ENCODE assay signal across 8 mouse cellular contexts in the genomic region with DNA sequence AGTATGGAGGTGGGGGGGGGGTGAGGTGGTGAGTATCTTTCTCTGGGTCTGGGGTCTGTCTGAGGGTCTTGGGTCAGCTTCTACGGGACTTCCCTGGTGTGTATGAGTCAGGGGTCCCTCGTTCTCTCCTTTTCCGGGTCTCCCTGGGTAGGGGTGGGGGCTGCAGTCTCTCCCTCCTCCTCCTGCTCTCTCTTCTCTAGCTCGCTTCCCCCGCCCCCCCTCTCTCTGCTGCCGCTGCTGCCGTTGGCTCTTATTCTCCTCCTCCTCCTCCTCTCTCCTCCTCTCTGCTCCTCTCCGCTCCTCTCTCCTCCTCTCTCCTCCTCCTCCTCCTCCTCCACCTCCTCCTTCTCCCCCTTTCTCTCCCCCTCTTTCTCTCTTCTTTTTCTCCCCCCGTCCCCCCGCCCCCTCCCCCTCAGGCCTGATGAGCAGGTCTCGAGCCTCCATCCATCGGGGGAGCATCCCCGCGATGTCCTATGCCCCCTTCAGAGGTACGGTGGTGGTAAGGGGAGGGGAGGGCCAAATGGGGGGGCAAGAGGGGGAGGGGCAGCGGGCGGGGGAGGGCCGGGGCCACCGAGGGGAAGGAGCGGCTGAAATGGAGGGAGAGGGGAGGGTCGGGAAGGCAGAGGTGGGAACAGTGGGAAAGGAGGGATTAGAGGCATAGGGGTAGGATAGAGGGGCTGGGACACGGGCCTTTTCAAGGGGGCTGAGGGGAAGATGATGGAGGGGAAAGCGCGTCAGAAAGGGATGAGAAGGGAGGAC. TPM values are rescaled to one million over a fixed set of nuclear protein-coding genes. Genes with fewer than 3 reads are reported as not detected.
DNase-seq lines count a peak whose midpoint lies in the region; ATAC-seq lines count a peak whose summit lies in the region.

Syngap1 (plus strand) TSS at position 223 of the 759 bp plus-strand sequence.

- H3K9me3 ChIP-seq in lung, embryonic 16.5 days (ENCODE audit: control insufficient read depth, low read length) = no peaks in the 10 kb centered on the region
- H3K9me3 ChIP-seq in embryonic facial prominence, embryonic 13.5 days = no peaks in the 10 kb centered on the region
- H3K9me3 ChIP-seq in liver, embryonic 11.5 days (ENCODE audit: control insufficient read depth, low read length) = no peaks in the 10 kb centered on the region

- H3K36me3 ChIP-seq in lung, embryonic 16.5 days (ENCODE audit: control insufficient read depth, insufficient read depth, low read length) = no peaks in the 10 kb centered on the region
- H3K36me3 ChIP-seq in embryonic facial prominence, embryonic 13.5 days = peaks cover 23% of the 10 kb centered on the region
- H3K36me3 ChIP-seq in liver, embryonic 11.5 days (ENCODE audit: control insufficient read depth, insufficient read depth, low read length) = 0 out of 2 replicates have a peak, but pooled peaks cover under 1% of the 10 kb centered on the region

- H3K27ac ChIP-seq in lung, embryonic 16.5 days (ENCODE audit: low read length) = peak within 1 kb of the TSS; percentile 81
- H3K27ac ChIP-seq in embryonic facial prominence, embryonic 13.5 days = peak within 1 kb of the TSS; percentile 96
- H3K27ac ChIP-seq in liver, embryonic 11.5 days (ENCODE audit: low read depth, low read length) = peak within 1 kb of the TSS; percentile 96

- no peaks in the 10 kb centered on the region for H3K27me3 ChIP-seq in lung, embryonic 16.5 days (ENCODE audit: control insufficient read depth, insufficient read depth, low read depth, low read length)
- no peaks in the 10 kb centered on the region for H3K27me3 ChIP-seq in embryonic facial prominence, embryonic 13.5 days
- H3K27me3 ChIP-seq in liver, embryonic 11.5 days (replicated peaks; ENCODE audit: control insufficient read depth, insufficient read depth, low read length) = no peaks in the 10 kb centered on the region

- H3K4me3 ChIP-seq in lung, embryonic 16.5 days (ENCODE audit: low read length) = peak within 1 kb of the TSS; percentile 75
- peak within 1 kb of the TSS; percentile 70 for H3K4me3 ChIP-seq in embryonic facial prominence, embryonic 13.5 days
- H3K4me3 ChIP-seq in liver, embryonic 11.5 days (ENCODE audit: low read depth, low read length) = peak within 1 kb of the TSS; percentile 76

- peak within 1 kb of the TSS; percentile 65 for H3K9ac ChIP-seq in lung, embryonic 16.5 days (ENCODE audit: low read length)
- H3K9ac ChIP-seq in embryonic facial prominence, embryonic 13.5 days = peak within 1 kb of the TSS; percentile 82
- H3K9ac ChIP-seq in liver, embryonic 11.5 days (ENCODE audit: low read depth, low read length) = peak within 1 kb of the TSS; percentile 87

- 0 out of 2 replicates have a peak, but pooled peaks have one; percentile 3 for ATAC-seq in lung, embryonic 16.5 days (ENCODE audit: low read depth)
- ATAC-seq in embryonic facial prominence, embryonic 13.5 days (ENCODE audit: insufficient number of reproducible peaks, insufficient read depth, low FRiP score, low TSS enrichment, low read depth) = no peak
- ATAC-seq in liver, embryonic 11.5 days (replicated peaks; ENCODE audit: low FRiP score) = no peak
- ATAC-seq in inflammation-experienced regulatory T-cells, adult 6 months = no peak

- peaks cover 25% of the 10 kb centered on the region for H3K4me1 ChIP-seq in lung, embryonic 16.5 days (replicated peaks; ENCODE audit: control insufficient read depth, insufficient read depth, low read length)
- H3K4me1 ChIP-seq in embryonic facial prominence, embryonic 13.5 days = peaks cover 55% of the 10 kb centered on the region
- H3K4me1 ChIP-seq in liver, embryonic 11.5 days (replicated peaks; ENCODE audit: control insufficient read depth, insufficient read depth, low read length) = peaks cover 25% of the 10 kb centered on the region

- H3K4me2 ChIP-seq in lung, embryonic 16.5 days (ENCODE audit: low read depth, low read length) = peak within 1 kb of the TSS; percentile 62
- H3K4me2 ChIP-seq in embryonic facial prominence, embryonic 13.5 days = peak within 1 kb of the TSS; percentile 98
- peak within 1 kb of the TSS; percentile 98 for H3K4me2 ChIP-seq in liver, embryonic 11.5 days

- DNase-seq in lung, postnatal 36 days = no peak
- DNase-seq in adrenal gland, postnatal 25 days = peak; percentile 49
- peak; percentile 36 for DNase-seq in induced T-regulatory cell, adult 2 months (ENCODE audit: low read depth)
- no peak for DNase-seq in liver, embryonic 11.5 days (ENCODE audit: low spot score)
- DNase-seq in right cerebral cortex, postnatal 10 days (ENCODE audit: low spot score in 2 of 2) = peak; percentile 83 to 86

- 4% methylated on average over 22 of the region's 24 CpGs for WGBS in lung, embryonic 16.5 days
- 4% methylated on average over 22 of the region's 24 CpGs for WGBS in embryonic facial prominence, embryonic 13.5 days
- 5% methylated on average over 16 of the region's 24 CpGs for WGBS in liver, embryonic 11.5 days

RNA-seq across cellular contexts. Expression of gene Syngap1, which starts in this region (rescaled TPM):
- polyA plus RNA-seq in lung, embryonic 16.5 days (2015; fragmentation: Nextera tagmentation; extraction: Ambion mirVana) = 0.90 and 1.9 TPM in 2 replicates
- total RNA-seq in adrenal gland, postnatal 25 days (2021) = 25.9 and 26.7 TPM in 2 replicates
- polyA plus RNA-seq in embryonic facial prominence, embryonic 13.5 days (2015; fragmentation: Nextera tagmentation; extraction: Ambion mirVana) = 3.4 and 3.7 TPM in 2 replicates
- 1.4 and 1.6 TPM in 2 replicates for polyA plus RNA-seq in liver, embryonic 11.5 days (2014; fragmentation: Nextera tagmentation; extraction: Ambion mirVana)
- polyA plus RNA-seq in inflammation-experienced regulatory T-cells, adult 6 months (2017; shearing (Covaris generic)) = not detected

Comparison
In these comparisons a context has a peak if more than half of its experiments do, and no peak if none do; other contexts are left out.
1. DNase-seq: peak in adrenal gland, postnatal 25 days (single experiment), induced T-regulatory cell, adult 2 months (single experiment) and right cerebral cortex, postnatal 10 days (2 of 2); none in lung, postnatal 36 days (single experiment) and liver, embryonic 11.5 days (single experiment).
2. Peak in every context shown above with its lines, with median percentiles within 50 percentile points of each other: H3K27ac ChIP-seq, H3K4me2 ChIP-seq, H3K4me3 ChIP-seq and H3K9ac ChIP-seq.